In the genomic region with DNA sequence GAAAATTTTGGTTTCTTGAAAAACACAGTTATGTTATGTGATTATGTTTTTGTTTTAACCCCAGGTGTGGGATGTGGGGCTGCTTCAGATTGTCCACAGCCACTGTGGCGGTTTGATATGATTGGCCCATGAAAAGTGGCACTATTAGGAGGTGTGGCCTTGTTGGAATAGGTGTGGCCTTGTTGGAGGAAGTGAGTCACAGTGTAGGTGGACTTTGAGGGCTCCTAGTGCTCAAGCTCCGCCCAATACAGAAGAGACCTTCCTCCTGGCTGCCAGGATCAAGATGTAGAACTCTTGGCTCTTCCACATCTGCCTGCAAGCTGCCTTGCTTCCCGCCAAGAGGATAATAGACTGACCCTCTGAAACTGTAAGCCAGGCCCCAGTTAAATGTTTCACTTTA, we compare ENCODE assay signal across 27 mouse cellular contexts. TPM values are rescaled to one million over a fixed set of nuclear protein-coding genes. Genes with fewer than 3 reads are reported as not detected.
DNase-seq lines count a peak whose midpoint lies in the region; ATAC-seq lines count a peak whose summit lies in the region.
"Had no signal": no experiment of that assay in that cellular context is flagged by ENCODE, and none has a peak within 500 bp of the region (broad histone marks: within the 10 kb centered on the region; RNA-seq: fewer than 3 reads in every experiment).

No protein-coding gene starts in this region.

- no peaks in the 10 kb centered on the region for H3K9me3 ChIP-seq in hindbrain, embryonic 13.5 days
- no peaks in the 10 kb centered on the region for H3K9me3 ChIP-seq in limb, embryonic 10.5 days (replicated peaks)
- H3K9me3 ChIP-seq: embryonic facial prominence, embryonic 10.5 days; embryonic facial prominence, embryonic 12.5 days; forebrain, embryonic 10.5 days; forebrain, embryonic 12.5 days; forebrain, embryonic 15.5 days had no signal

- WGBS in hindbrain, embryonic 13.5 days = 78% methylated on average over 3 of the region's 3 CpGs
- WGBS in limb, embryonic 10.5 days = 79% methylated on average over 3 of the region's 3 CpGs

- H3K27ac ChIP-seq in hindbrain, embryonic 13.5 days = no peak overlapping the region
- H3K27ac ChIP-seq in limb, embryonic 10.5 days = no peak overlapping the region
- H3K27ac ChIP-seq: embryonic facial prominence, embryonic 10.5 days; embryonic facial prominence, embryonic 12.5 days; forebrain, embryonic 10.5 days; forebrain, embryonic 12.5 days; forebrain, embryonic 15.5 days had no signal

- no peak overlapping the region for H3K4me3 ChIP-seq in hindbrain, embryonic 13.5 days
- H3K4me3 ChIP-seq in limb, embryonic 10.5 days = no peak overlapping the region
- H3K4me3 ChIP-seq: embryonic facial prominence, embryonic 10.5 days; embryonic facial prominence, embryonic 12.5 days; forebrain, embryonic 10.5 days; forebrain, embryonic 12.5 days; forebrain, embryonic 15.5 days had no signal

- ATAC-seq in hindbrain, embryonic 13.5 days (ENCODE audit: low FRiP score) = no peak
- ATAC-seq: activated CD4-positive, CD25-positive, alpha-beta regulatory T cell, adult 4 months; CD4-positive, CD25-positive, alpha-beta regulatory T cell, adult 4 months; forebrain, embryonic 15.5 days; forebrain, postnatal 0 days; Patski had no signal

- no peak overlapping the region for H3K9ac ChIP-seq in hindbrain, embryonic 13.5 days
- H3K9ac ChIP-seq: embryonic facial prominence, embryonic 12.5 days; forebrain, embryonic 12.5 days; forebrain, embryonic 15.5 days; forebrain, postnatal 0 days had no signal

- no peaks in the 10 kb centered on the region for H3K4me1 ChIP-seq in hindbrain, embryonic 13.5 days (replicated peaks)
- H3K4me1 ChIP-seq in limb, embryonic 10.5 days = no peaks in the 10 kb centered on the region
- H3K4me1 ChIP-seq: embryonic facial prominence, embryonic 10.5 days; embryonic facial prominence, embryonic 12.5 days; forebrain, embryonic 10.5 days; forebrain, embryonic 12.5 days; forebrain, embryonic 15.5 days had no signal

- no peaks in the 10 kb centered on the region for H3K36me3 ChIP-seq in hindbrain, embryonic 13.5 days
- no peaks in the 10 kb centered on the region for H3K36me3 ChIP-seq in limb, embryonic 10.5 days
- H3K36me3 ChIP-seq: embryonic facial prominence, embryonic 10.5 days; embryonic facial prominence, embryonic 12.5 days; forebrain, embryonic 10.5 days; forebrain, embryonic 12.5 days; forebrain, embryonic 15.5 days had no signal

- no peak overlapping the region for H3K4me2 ChIP-seq in hindbrain, embryonic 13.5 days
- H3K4me2 ChIP-seq: embryonic facial prominence, embryonic 12.5 days; forebrain, embryonic 12.5 days; forebrain, embryonic 15.5 days had no signal

- DNase-seq in 416B (ENCODE audit: low read depth) (peak; percentile 24), ES-CJ7 (ENCODE audit: low read depth, low spot score) (peak; percentile 51), R1 (ENCODE audit: low read depth, low spot score) (peak; percentile 86)
- DNase-seq in limb, embryonic 10.5 days (ENCODE audit: low spot score) = no peak
- no peak for DNase-seq in lung, postnatal 4 days
- DNase-seq: adrenal gland, adult 8-10 months; adrenal gland, postnatal 14 days; adrenal gland, postnatal 36 days; B cell, adult 2 months; cerebellum, adult 11-12 months; cerebellum, adult 2 months; cerebellum, adult 9-10 months; cerebellum, postnatal 10 days; cerebellum, postnatal 25 days; forebrain, postnatal 0 days had no signal

- H3K27me3 ChIP-seq in hindbrain, embryonic 13.5 days = no peaks in the 10 kb centered on the region; the same call in 1 of the 2 replicates
- no peaks in the 10 kb centered on the region for H3K27me3 ChIP-seq in limb, embryonic 10.5 days (ENCODE audit: low read depth, poor library complexity, severe bottlenecking)
- H3K27me3 ChIP-seq: CH12.LX; embryonic facial prominence, embryonic 12.5 days; forebrain, embryonic 12.5 days; forebrain, embryonic 15.5 days; Patski had no signal

RNA-seq across cellular contexts. Expression of gene Nupr1, which starts 17.9 kb away (rescaled TPM):
- 8.8 and 9.8 TPM in 2 replicates for polyA plus RNA-seq in hindbrain, embryonic 13.5 days (2015; fragmentation: Nextera tagmentation; extraction: Ambion mirVana)
- 0.45 and 0.78 TPM in 2 replicates for polyA plus RNA-seq in limb, embryonic 10.5 days (2016; fragmentation: Nextera tagmentation; extraction: Ambion mirVana)

RNA-seq across cellular contexts. Expression of gene Il27, which starts 18.0 kb away (rescaled TPM):
- polyA plus RNA-seq in hindbrain, embryonic 13.5 days (2015; fragmentation: Nextera tagmentation; extraction: Ambion mirVana) = not detected in 2 replicates
- polyA plus RNA-seq in limb, embryonic 10.5 days (2016; fragmentation: Nextera tagmentation; extraction: Ambion mirVana) = not detected in 2 replicates
- polyA plus RNA-seq: activated CD4-positive, CD25-positive, alpha-beta regulatory T cell, adult 4 months; CD4-positive, CD25-positive, alpha-beta regulatory T cell, adult 4 months; cerebellum, adult 2 months; cortical plate, adult 2 months; embryonic facial prominence, embryonic 10.5 days; embryonic facial prominence, embryonic 12.5 days; embryonic facial prominence, embryonic 14.5 days; forebrain, embryonic 10.5 days; forebrain, embryonic 12.5 days; forebrain, embryonic 15.5 days; forebrain, postnatal 0 days had no signal

RNA-seq across cellular contexts. Expression of gene Cln3, which starts 27.1 kb away (rescaled TPM):
- polyA plus RNA-seq in hindbrain, embryonic 13.5 days (2015; fragmentation: Nextera tagmentation; extraction: Ambion mirVana) = 31.1 and 35.2 TPM in 2 replicates
- 27.0 and 27.8 TPM in 2 replicates for polyA plus RNA-seq in limb, embryonic 10.5 days (2016; fragmentation: Nextera tagmentation; extraction: Ambion mirVana)

RNA-seq across cellular contexts. Expression of gene Apobr, which starts 28.0 kb away (rescaled TPM):
- polyA plus RNA-seq in hindbrain, embryonic 13.5 days (2015; fragmentation: Nextera tagmentation; extraction: Ambion mirVana) = 0.66 and 0.68 TPM in 2 replicates
- polyA plus RNA-seq in limb, embryonic 10.5 days (2016; fragmentation: Nextera tagmentation; extraction: Ambion mirVana) = 0.29 and 0.51 TPM in 2 replicates

RNA-seq across cellular contexts. Expression of gene Sgf29, which starts 36.4 kb away (rescaled TPM):
- polyA plus RNA-seq in hindbrain, embryonic 13.5 days (2015; fragmentation: Nextera tagmentation; extraction: Ambion mirVana) = 53.4 and 56.5 TPM in 2 replicates
- 69.0 and 69.2 TPM in 2 replicates for polyA plus RNA-seq in limb, embryonic 10.5 days (2016; fragmentation: Nextera tagmentation; extraction: Ambion mirVana)

Comparison
In these comparisons a context has a peak if more than half of its experiments do, and no peak if none do; other contexts are left out.
1. DNase-seq: peak in 416B (single experiment), ES-CJ7 (single experiment) and R1 (single experiment); none in limb, embryonic 10.5 days (single experiment) and lung, postnatal 4 days (0 of 2).